Mouse (Mus musculus) heart, postnatal 4 days (tissue): ENCODE data around the gene Olfr213. TPM values are rescaled to one million over a fixed set of nuclear protein-coding genes. Genes with fewer than 3 reads are reported as not detected.
"Not testable (repeated sequence)": the region's sequence is repeated elsewhere in the genome, so short reads cannot be mapped to it uniquely, and the experiment has no call there.

ENCODE experiments used
- DNase-seq: peaks from one replicate; pipeline ENCODE4 v3.0.0; 2021
- total RNA-seq, 2 experiments: library from RNA; stranded (reverse); gene quantifications; 2 replicates each; pipeline ENCODE4 v1.2.3; 2021

The Olfr213 gene
- total RNA-seq = not detected

GRCm38 (mm10) chr6:116538156-116538555 lies at the start of gene Olfr213:
Gene Olfr213, plus strand, starts transcription at chr6:116538456.
- DNase-seq = no peak

GRCm38 (mm10) chr6:116488791-116489190 lies 49.5 kb upstream of the Olfr213 start, which contains the start of gene Olfr211:
Gene Olfr211, plus strand, starts transcription at chr6:116489091.
- no peak for DNase-seq

GRCm38 (mm10) chr6:116493742-116494141 lies 44.5 kb upstream of the Olfr213 start:
- no peak for DNase-seq

GRCm38 (mm10) chr6:116495960-116496359 lies 42.3 kb upstream of the Olfr213 start:
- DNase-seq = no peak

- DNase-seq = not testable (repeated sequence)
These were observed 31.8 kb upstream of the Olfr213 start, which contains the start of gene Olfr212 for GRCm38 (mm10) chr6:116506302-116507003. Gene Olfr212, plus strand, starts transcription at chr6:116506516.

- DNase-seq = no peak
These were observed 23.4 kb upstream of the Olfr213 start for GRCm38 (mm10) chr6:116514832-116515231.

GRCm38 (mm10) chr6:116542500-116542899 lies 4.2 kb downstream of the Olfr213 start:
- DNase-seq = no peak

GRCm38 (mm10) chr6:116550841-116551240 lies 12.6 kb downstream of the Olfr213 start, which contains the start of gene Gm5580:
Gene Gm5580, plus strand, starts transcription at chr6:116551141.
- not testable (repeated sequence) for DNase-seq

GRCm38 (mm10) chr6:116553935-116554334 lies 15.7 kb downstream of the Olfr213 start, which contains the start of gene Olfr214:
Gene Olfr214, plus strand, starts transcription at chr6:116554235.
- DNase-seq = no peak

GRCm38 (mm10) chr6:116554952-116555351 lies 16.7 kb downstream of the Olfr213 start:
- no peak for DNase-seq

- peak; percentile 54 for DNase-seq
These were observed 31.6 kb downstream of the Olfr213 start for GRCm38 (mm10) chr6:116569834-116570233.

GRCm38 (mm10) chr6:116584095-116584494 lies 45.8 kb downstream of the Olfr213 start, which contains the start of gene Olfr215:
Gene Olfr215, minus strand, starts transcription at chr6:116584195.
- DNase-seq = no peak

Other genes with a start within 250 kb of the Olfr213 start
- 10 to 100 TPM; 42.2 to 43.0 TPM for gene March8, start 200.4 kb upstream of the Olfr213 start, total RNA-seq
- gene Alox5, start 77.3 kb upstream of the Olfr213 start, total RNA-seq = 1 to 10 TPM; 6.3 to 6.7 TPM
- gene Olfr211, start 49.4 kb upstream of the Olfr213 start, total RNA-seq = not detected
- gene Olfr212, start 31.9 kb upstream of the Olfr213 start, total RNA-seq = under 1 TPM in 1 of 2 experiments, not detected in 1; 0.12 TPM
- 1 to 10 TPM; 4.0 to 4.4 TPM for gene Gm5580, start 12.7 kb downstream of the Olfr213 start, total RNA-seq
- gene Olfr214, start 15.8 kb downstream of the Olfr213 start, total RNA-seq = not detected
- not detected for gene Olfr215, start 45.7 kb downstream of the Olfr213 start, total RNA-seq
- gene Zfp422, start 90.5 kb downstream of the Olfr213 start, total RNA-seq = 10 to 100 TPM; 36.7 to 43.5 TPM
- gene Depp1, start 112.2 kb downstream of the Olfr213 start, total RNA-seq = 10 to 100 TPM; 36.8 to 42.9 TPM
- 1 to 10 TPM; 5.4 to 6.3 TPM for gene Rassf4, start 135.5 kb downstream of the Olfr213 start, total RNA-seq
- gene Tmem72, start 178.5 kb downstream of the Olfr213 start, total RNA-seq = under 1 TPM; 0.17 to 0.29 TPM